Mouse (Mus musculus) bone marrow macrophage, adult 2 months (primary cell): ENCODE results near the gene Mbd3.

Experiments used
- CTCF ChIP-seq: IDR thresholded peaks from 2 replicates; pipeline ENCODE4 v1.5.1; 2012; ENCODE audit warnings: low read depth, mild to moderate bottlenecking, low read length, moderate library complexity
- POLR2A ChIP-seq: IDR thresholded peaks from 2 replicates; pipeline ENCODE4 v1.6.1; 2012; ENCODE audit warnings: mild to moderate bottlenecking, low read depth, low read length, borderline replicate concordance

GRCm38 (mm10) chr10:80400704-80401161 lies 1.4 kb upstream of the Mbd3 start:
- no peak for TF ChIP-seq POLR2A
- no peak for TF ChIP-seq CTCF
